Mouse (Mus musculus) layer of hippocampus, adult 9-10 months (tissue): Measurements from ENCODE around the gene Tnfaip1.
"Not testable (repeated sequence)": the region's sequence is repeated elsewhere in the genome, so short reads cannot be mapped to it uniquely, and the experiment has no call there.

Source experiments
- DNase-seq: peaks from one replicate; pipeline ENCODE4 v3.0.0; 2022; ENCODE audit warnings: low spot score

Gene Tnfaip1

GRCm38 (mm10) chr11:78536080-78536689 lies at the start of gene Tnfaip1, which contains the start of gene Ift20:
Tnfaip1 (minus strand) TSS chr11:78536332.
Ift20 (plus strand) TSS chr11:78536361.
- peak; percentile 96 for DNase-seq

GRCm38 (mm10) chr11:78582848-78583247 lies 46.7 kb upstream of the Tnfaip1 start:
- no peak for DNase-seq

DNA sequence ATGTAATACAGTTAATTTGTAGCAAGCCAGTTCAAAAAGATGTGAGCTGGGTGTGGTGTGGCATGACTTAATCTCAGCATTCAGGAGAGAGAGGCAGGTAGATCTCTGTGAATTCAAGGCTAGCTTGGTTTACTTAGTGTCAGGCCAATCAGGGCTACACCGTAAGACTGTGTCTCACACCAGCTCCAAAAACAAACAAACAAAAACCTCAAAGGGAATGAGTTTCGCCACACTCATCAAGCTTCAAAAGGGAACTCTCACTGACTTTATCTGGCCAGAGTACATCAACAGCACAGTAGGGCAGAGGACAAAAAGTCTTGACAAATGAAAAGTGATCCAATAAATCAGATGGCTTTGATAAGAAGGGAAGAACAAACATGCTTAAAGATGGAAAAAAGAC lies 38.8 kb upstream of the Tnfaip1 start:
- no peak for DNase-seq

DNA sequence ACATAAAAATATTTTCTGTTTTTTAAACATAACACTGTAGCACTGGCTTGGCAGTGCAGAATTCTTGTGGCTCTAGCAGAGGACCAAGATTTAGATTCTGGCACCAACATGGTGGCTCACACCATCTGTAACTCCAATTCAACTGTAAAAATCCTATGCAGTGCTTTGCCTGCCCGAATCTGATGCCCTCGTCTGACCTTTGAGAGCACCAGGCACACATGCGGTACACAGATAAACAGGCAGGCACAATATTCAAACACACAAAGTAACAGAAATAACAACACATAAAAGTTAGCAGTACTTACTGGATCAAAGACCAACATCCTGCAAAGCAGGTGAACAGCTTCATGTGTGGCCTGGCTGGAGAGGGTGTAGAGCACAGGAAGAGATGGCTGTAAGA lies 38.4 kb upstream of the Tnfaip1 start:
- no peak for DNase-seq

DNA sequence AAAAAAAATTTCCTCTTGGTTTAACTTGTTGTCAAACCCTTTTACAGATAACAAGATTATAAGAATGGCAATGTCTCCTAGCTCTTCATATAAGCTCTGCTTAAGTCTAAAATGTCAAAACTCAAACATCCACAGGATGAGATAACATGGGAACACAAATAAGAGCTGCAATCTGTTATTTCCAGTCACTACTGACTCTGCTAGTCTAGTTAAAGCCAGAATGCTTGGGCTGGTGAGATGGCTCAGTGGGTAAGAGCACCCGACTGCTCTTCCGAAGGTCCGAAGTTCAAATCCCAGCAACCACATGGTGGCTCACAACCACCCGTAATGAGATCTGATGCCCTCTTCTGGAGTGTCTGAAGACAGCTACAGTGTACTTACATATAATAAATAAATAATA lies 37.9 kb upstream of the Tnfaip1 start:
- not testable (repeated sequence) for DNase-seq

DNA sequence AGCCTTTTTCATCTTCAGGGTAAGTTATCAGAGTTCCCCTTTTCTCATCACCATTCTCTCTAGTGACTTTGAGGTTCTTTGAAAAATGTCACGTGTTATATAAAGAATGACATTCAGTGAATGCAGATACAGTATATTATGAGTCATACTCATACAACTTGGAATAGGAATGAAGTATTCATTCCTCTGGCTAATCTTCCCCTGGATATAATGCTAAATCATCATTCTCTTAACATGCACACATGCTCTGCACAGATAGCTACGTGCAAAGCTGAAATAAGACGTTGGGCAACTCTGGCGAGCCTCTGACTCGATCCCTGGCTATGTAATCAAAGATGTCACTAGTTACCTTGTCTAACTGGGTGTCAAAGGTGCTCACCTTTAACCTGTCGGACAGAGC lies 35.7 kb upstream of the Tnfaip1 start:
- no peak for DNase-seq

DNA sequence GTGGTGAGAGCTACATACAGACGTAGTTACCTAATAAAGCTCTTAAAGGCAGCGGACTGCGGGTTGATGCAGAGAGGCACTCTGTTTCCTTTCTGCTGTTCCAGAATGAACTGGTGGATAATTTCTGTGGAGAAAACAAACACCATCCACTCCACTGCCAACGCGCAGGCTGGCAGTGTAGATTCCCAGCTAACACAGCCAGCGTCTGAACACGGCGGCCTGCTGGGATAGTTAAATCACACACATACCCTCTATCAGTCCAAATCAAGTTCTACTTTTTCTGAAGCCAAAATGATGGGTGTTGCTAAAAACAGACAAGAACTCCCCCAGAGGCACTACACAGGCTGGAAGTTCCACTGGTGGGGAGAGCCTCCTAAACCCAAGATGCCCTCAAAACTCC lies 35.3 kb upstream of the Tnfaip1 start:
- DNase-seq, result peak; percentile 35

DNA sequence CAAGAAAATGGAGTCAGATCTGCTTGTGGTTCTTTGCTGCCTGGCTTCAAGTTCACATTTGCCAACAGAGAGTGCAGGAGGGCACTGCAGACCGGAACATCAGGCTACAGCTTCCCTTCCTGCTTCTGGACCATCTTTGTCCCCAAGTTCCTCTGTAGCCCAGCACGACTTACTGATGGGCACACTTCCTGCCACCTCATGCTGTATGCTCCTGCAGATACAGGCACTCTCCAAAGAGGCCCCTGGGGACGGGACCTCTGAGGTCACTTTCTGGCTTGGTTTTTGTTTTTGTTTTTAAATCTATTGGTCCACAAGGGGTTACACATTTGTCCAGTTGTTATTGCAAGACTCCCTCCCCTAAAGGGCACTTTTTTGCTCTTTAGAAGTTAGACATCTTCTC lies 33.7 kb upstream of the Tnfaip1 start:
- DNase-seq, result no peak

DNA sequence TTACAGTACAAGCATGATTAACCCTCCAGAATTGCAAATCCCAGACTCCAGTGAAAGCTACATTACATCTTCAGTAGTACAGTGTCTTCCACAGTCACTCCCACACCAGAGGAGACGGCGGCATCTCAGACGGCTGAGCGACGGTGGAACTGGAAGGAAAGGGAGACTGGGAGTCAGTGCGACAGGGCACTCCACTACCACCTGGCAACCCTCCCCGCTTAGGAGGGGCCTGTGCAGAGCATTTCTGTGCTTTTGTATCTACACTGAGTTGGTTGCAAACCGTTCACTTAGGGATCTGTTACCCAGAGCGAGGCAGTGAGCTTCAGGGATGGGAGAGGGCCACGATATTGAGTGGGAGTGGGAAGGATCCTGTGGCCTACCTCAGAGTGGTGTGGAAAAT lies 32.7 kb upstream of the Tnfaip1 start:
- DNase-seq, result no peak

GRCm38 (mm10) chr11:78567614-78568013 lies 31.5 kb upstream of the Tnfaip1 start:
- no peak for DNase-seq

- no peak for DNase-seq
These were observed 30.6 kb upstream of the Tnfaip1 start for GRCm38 (mm10) chr11:78566775-78567174.

DNA sequence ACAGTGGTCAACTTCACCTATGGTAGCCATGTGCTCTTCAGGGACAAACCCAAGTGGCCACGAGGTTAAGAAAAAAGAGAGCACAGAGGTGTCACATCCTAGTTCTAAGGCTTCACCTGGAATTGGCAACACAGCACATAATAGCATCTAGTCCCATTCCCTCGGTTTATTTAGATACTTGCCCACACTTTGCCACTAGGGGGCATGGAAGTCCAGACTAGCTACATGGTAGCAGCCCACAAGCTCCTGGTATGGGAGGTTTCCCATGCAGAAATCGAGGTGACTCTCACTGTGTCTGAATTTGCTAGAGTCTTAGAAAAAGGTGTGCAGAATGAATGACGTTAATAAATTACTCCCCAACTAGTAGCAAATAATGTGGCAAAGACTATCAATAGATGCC lies 24.3 kb upstream of the Tnfaip1 start:
- DNase-seq, result peak; percentile 76

- DNase-seq, result no peak
These were observed 21.1 kb upstream of the Tnfaip1 start for GRCm38 (mm10) chr11:78557241-78557640.

GRCm38 (mm10) chr11:78556070-78556469 lies 19.9 kb upstream of the Tnfaip1 start:
- DNase-seq, result no peak

DNA sequence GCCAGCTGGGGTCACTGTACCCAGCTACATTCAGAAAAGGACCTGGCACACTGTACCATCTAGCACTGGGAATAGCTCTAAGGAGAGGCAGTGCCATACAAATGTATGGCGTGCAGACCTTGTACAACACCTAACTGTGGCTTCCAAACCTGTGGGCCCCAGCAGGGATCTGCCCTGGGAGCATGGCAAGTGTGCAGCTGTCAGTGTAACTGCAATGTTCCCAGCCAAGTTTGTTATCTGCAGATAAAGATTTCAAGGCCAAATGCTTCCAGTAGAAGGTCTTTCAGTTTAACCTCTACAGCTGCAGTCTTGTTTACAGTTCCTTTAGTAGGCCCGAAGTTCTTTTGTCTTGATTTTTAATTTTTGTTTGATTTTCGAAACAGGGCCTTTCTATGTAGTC lies 19.5 kb upstream of the Tnfaip1 start:
- DNase-seq, result no peak

DNA sequence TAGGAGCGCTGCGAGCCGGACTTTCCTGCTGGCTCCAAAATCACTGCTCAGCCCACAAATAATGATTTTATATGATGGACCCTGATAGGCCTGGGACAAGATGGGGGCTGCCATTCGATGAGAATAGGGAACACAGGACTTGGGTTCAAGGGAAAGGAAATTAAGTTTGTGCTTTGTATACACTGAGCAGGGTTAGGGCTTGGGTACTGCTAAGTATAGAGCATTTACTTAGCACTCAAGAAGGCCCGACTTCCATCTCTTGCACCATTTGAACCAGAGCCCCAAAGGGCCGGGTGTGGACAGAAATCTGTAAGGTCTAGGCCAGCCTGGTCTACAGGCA lies 14.9 kb upstream of the Tnfaip1 start:
- no peak for DNase-seq

- peak; percentile 88 for DNase-seq
These were observed 14.3 kb upstream of the Tnfaip1 start, which contains the start of gene Tmem97 for GRCm38 (mm10) chr11:78550168-78551058. Tmem97 (minus strand) TSS chr11:78550777.

- no peak for DNase-seq
These were observed 13.4 kb upstream of the Tnfaip1 start for GRCm38 (mm10) chr11:78549491-78549987.

DNA sequence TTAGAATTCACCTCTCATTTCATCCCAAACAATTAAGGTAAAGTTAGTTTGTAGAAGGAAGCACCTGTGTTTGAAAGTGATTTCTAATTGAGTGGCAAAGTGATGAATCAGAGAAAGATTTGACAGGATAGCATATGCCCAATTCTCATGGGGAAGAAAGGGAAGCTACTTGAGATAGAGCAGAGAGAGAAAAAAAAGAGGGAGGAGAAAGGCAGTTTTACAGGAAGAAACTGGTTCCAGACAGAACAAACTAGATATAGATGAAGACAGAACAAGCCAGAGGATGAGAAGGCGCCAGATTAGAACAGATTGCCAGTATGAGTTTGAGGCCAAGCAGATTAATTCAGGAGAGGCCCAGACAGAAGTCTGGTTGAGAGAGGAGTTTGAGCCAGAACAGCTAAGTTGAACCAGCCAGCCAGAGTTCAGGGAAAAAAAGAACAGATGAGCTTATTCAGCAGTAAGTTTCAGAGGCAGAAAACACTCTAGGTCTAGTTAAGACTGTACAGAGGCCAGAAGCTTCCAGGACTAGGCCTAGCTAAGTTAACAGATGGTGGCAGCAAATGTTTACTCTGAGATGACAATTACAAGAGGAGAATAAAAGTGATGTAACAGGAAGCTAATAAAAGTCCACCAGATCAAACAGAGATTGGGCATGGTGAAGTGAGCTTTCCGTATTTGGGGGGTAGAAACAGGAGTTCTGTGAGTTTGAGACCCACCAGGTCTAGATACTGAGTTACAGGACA lies 11.8 kb upstream of the Tnfaip1 start:
- no peak for DNase-seq

- DNase-seq, result no peak
These were observed 9.0 kb upstream of the Tnfaip1 start for GRCm38 (mm10) chr11:78545181-78545580.

- no peak for DNase-seq
These were observed 8.4 kb upstream of the Tnfaip1 start for GRCm38 (mm10) chr11:78544449-78545111.

- no peak for DNase-seq
These were observed 4.2 kb upstream of the Tnfaip1 start for GRCm38 (mm10) chr11:78540358-78540757.
